Mouse (Mus musculus) left cerebral cortex, postnatal 10 days (tissue): ENCODE measurements around the gene Syt15. TPM values are rescaled to one million over a fixed set of nuclear protein-coding genes. Genes with fewer than 3 reads are reported as not detected.
A peak's percentile ranks its signal among the peaks of the same experiment; 100 is the strongest.
"Not testable (repeated sequence)": the region's sequence is repeated elsewhere in the genome, so short reads cannot be mapped to it uniquely, and the experiment has no call there.

Experiments used
- DNase-seq, 2 experiments: peaks; one replicate each; pipeline ENCODE4 v3.0.0; 2021 to 2022; ENCODE audit warnings: low spot score in 2 of 2, mixed read lengths in 1 of 2; ENCODE audit errors: extremely low spot score in 1 of 2
- intact Hi-C: fragments of 180-260 bp; cut with DNase I; formaldehyde crosslinking; loops from one replicate; pipeline ENCODE4 v1.15.1; 2025
- total RNA-seq, 2 experiments: library from RNA; stranded (reverse); gene quantifications; 2 replicates each; pipeline ENCODE4 v1.2.3; 2021

The Syt15 gene
- total RNA-seq, 2 experiments from 2014 or later: 1.2 to 1.8 TPM

DNA sequence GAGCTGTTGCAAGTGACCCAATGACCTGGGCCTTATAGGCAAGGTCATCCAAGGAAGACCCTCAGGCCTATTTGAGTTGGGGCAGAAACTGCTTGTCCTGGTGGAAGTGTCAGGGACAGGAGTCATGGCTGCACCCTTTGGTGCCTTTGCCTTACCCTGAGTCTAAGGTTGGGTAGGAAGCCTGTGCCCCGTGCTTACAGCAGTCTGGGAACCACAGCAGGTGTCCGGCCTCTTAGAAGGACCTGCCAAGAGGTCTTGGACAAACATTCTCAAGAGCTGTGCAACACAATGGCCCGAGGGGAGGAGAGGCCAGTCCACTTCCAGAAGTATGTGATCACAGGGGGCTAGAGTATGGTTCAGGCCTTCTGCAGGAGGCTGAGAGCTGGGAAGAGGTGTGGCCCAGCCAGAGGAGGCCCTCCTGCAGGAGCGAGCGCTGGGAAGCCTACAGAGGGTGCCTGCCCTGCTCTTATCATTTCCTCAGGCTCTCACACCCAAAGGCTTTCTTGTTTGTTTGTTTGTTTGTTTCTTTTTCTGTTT is 4.0 kb downstream of the Syt15 start:
- intact Hi-C loops: no loop called here
- DNase-seq: peak in 1 of 2 experiments; percentile 51

GRCm38 (mm10) chr14:34225986-34226385 is 6.6 kb downstream of the Syt15 start:
- no peak for DNase-seq
- intact Hi-C loops: no loop called here

DNA sequence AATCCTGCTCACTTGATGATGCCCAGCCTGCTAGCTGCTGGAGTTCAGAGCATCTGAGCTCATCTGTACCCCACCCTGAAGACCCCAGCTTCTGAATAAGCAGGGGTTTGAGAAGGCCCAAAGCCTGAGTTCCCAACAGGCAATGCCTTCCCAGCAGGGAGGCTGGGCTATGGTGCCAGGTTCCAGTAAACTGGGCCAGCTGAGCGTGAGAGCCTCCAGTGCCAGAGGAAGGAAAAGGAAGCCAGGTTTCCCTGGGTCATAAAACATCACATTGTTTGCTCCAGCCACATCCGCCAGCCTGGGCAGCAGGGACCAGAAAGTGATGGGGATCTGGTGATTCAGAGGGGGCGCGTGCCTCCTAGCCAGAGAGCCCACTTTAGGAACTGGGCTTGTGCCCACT is 7.2 kb downstream of the Syt15 start:
- DNase-seq: peak; percentile 11 to 42
- intact Hi-C loops: no loop called here

DNA sequence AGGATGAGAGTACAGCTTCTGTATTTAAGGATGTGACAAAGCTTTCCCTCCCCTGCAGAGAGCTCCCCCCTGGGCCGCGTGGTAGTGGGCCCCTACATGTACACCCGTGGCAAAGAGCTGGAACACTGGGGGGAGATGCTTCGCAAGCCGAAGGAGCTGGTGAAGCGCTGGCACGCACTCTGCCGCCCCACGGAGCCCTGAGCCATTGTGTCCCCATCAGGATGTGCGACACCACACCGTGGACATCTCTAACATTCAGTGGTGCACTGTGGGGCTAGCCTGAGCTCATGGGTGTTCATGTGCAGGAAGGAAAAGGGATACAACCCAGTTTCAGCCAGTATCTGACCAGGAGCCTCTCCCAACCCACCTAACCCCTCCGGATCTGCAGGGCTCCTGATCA is 8.6 kb downstream of the Syt15 start:
- intact Hi-C loops: no loop called here

GRCm38 (mm10) chr14:34228830-34229506 is 9.6 kb downstream of the Syt15 start:
- no peak for DNase-seq
- intact Hi-C loops: no loop called here

More for the DNA sequence above, 8.6 kb downstream of the Syt15 start:
- DNase-seq: no peak

GRCm38 (mm10) chr14:34232340-34232739 is 12.9 kb downstream of the Syt15 start:
- intact Hi-C loops: no loop called here
- no peak for DNase-seq

DNA sequence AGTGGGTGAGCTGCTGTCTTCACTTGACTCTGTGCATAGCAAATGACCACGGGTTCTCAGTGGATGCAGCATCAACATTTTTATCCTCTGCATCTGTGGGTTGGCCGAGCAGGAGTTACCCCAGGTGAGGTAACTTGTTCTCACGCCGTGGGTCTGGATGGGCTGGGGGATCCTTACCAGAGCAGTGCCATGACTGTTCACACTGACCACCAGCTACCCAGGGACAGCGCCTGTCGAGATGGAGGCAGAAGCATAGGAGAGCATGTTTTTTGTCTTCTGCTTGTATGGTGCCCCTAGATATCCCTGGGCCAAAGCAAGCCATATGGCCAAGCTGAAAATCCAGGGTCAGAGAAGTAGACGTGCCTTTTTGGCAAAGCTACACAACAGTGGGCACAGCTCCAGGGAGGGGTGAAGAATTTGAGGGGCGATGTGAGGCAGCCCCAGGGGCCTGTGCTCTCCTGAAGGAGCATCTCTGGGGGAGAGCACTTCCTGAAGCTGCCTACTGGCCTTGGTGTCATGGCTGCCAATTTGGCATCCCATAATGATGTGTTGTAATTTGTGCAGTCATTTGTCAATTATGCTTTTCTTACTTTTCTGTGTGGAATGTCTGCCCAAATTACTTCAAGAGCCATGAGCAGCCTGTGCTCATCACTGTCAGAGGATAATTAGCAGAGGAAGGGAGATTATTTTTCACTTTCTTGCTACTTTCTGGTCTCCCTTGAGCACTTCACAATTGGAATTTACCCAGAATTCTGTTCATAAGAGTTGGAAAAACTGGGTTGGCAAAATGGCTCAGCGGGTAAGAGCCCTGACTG is 13.7 kb downstream of the Syt15 start:
- intact Hi-C loops: no loop called here
- DNase-seq: no peak

GRCm38 (mm10) chr14:34233846-34234245 is 14.5 kb downstream of the Syt15 start:
- intact Hi-C loops: no loop called here
- no peak for DNase-seq

DNA sequence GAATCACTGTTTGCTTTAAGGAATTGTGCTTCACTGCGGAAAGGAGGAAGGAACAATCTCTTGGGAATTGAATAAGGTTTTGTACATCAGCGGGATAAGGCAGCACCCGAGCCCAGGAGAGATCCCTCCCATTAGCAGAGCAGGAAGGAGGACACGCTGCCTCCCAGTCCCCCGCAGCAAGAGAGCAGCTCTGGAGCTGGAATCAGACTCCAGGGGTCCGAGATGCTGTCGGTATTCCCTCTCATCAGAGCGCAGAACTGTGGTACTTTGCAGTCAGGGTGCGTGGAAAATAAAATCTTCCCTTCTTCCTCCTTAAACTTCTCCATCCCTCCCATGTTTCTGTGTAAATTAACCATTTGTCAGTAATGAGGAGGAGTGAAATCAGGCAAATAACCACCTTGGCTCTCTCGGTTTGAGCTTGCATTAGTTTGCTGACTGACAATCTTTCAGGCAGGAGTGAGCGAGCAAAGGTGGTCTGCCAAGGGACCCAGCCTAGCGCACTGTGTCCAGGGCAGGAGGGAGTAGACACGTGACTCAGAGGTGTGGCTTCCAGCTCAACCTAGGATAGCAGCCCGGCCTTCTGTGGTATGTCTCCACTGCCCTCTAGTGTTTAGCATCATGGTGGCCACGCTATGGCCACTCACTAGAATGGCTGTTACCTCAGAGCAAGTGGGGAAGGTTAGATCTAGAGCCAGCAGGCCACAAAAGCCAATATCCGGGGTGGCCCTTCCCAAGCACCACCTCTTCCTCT is 15.4 kb downstream of the Syt15 start:
- intact Hi-C loops: loop anchor here (5.0 kb wide), 1 partner anchor 153 kb away; no protein-coding TSS in a partner anchor
- DNase-seq: peak; percentile 31 to 77

DNA sequence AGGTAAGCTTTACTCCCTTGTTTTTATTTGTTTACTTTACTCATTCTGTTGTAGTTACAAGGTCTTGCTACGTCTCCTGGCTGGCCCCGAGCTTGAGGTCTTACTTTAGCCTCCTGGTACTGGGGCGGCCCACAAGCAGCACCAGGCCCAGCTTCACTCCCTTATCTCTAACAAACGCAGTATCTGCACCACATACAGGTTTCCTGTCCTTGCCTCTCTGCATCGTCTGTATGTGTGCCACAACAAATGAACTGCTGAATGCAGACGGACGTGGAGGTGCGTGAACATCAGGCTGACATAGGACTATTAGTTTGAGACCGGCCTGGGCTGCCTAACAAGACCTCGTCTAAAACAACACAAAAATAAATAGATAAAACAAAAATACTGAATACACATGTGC is 20.9 kb downstream of the Syt15 start:
- intact Hi-C loops: no loop called here

DNA sequence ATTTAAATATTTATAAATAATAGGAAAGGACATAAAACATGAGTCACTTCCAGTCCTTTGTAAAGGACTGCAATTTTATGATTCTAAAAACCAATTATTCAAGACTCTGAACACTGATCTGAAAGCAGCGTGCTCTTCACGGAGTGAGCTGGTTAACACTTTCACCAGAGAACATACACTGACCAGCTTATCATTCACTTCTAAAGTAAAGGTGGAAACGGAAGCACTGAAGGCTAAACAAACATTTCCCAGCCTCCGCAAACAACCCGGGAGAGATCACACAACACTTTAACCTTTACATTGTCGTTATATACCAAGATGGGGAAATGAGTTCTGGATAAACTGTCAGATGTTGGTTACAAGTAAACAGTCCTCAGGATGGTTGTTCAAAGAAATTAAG is 21.3 kb downstream of the Syt15 start:
- intact Hi-C loops: no loop called here
- no peak for DNase-seq

More for the DNA sequence above, 20.9 kb downstream of the Syt15 start:
- no peak for DNase-seq

GRCm38 (mm10) chr14:34252470-34253145 is 33.2 kb downstream of the Syt15 start:
- no peak for DNase-seq
- intact Hi-C loops: no loop called here

DNA sequence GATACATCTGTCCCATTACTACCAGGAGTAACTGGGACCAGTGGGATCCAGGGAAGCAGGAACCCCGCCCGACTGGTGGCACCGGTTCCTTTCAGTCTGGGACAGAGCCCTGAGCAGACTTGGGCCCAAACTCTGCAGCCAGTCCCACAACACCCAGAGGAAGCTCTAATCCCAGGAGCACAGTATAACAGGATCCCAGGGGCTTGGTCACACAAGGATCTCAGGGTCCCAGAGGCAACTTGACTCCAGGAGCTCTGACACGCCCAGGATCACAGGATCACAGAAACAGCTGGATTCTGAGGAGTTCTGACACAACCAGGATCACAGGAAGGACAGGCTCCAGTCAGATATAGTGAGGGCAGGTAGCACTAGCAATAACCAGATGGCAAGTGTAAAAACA is 33.9 kb downstream of the Syt15 start:
- intact Hi-C loops: no loop called here
- DNase-seq: no peak

- DNase-seq, intact Hi-C loops: not testable (repeated sequence)
Measured at GRCm38 (mm10) chr14:34258525-34258924, 39.1 kb downstream of the Syt15 start.

GRCm38 (mm10) chr14:34268046-34268445 is 48.7 kb downstream of the Syt15 start:
- DNase-seq: no peak
- intact Hi-C loops: no loop called here

GRCm38 (mm10) chr14:34273280-34273679 is 53.9 kb downstream of the Syt15 start:
- DNase-seq: no peak
- intact Hi-C loops: loop anchor here (5.0 kb wide), 1 partner anchor 89 kb away; no protein-coding TSS in a partner anchor

DNA sequence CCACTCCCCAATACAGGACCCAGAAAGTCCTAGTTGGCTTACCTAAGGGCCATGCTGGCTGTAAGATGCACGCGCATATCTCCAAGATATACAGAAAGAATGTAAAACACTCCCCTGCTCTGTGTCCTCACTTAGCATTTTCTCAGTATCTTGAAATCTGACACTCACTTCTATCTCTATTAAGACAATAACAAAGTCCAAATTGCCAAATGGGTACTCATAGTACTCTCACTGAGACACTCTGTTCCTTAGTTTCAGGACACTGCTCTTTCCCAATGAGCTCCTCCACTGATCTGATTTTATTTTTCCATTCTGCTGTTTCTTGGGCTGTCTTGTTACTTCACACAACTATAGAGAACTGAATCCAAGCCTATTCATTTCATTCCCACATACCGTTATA is 54.7 kb downstream of the Syt15 start:
- DNase-seq: no peak
- intact Hi-C loops: loop anchor here (5.0 kb wide), 1 partner anchor 88 kb away; no protein-coding TSS in a partner anchor

DNA sequence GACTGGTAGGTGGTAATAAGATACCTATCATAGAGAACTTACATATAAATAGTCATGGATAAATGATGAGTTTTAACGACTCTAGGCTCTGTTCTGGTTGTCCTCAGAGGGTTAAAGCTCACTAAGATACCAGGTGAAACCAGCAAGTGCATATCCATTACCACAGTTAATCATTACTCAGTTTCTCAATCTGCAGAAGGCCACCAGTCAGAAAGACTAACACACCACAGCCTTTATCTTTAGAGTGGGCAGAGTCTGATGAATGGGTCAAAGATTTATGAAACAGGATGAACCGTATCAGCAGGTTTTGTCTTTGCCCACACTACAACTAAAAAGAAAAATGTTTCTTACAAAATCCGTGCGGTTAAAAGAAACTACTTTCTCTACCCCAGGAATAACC is 55.8 kb downstream of the Syt15 start:
- intact Hi-C loops: no loop called here
- no peak for DNase-seq

DNA sequence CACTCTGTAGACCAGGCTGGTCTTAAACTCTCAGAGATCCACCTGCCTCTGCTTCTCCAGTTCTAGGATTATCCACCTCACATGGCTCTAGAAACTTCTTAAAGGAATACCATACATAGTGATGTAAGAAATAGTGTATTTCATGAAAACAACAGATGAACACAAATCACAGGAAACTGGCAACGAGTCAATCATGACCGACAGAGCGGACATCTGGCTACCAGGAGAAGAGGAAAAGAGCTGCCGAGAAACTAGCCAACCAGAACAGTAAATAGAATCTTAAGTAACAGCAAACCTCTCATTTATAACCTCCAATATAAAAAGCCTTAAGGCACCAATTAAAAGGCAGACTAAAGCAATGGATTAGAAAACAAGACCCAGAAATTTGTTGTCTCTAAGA is 60.3 kb downstream of the Syt15 start:
- DNase-seq: no peak
- intact Hi-C loops: no loop called here
